Mouse (Mus musculus) lung, adult 2 months (tissue): ENCODE measurements around the gene Pja2. TPM values are rescaled to one million over a fixed set of nuclear protein-coding genes. Genes with fewer than 3 reads are reported as not detected.
"Not testable (repeated sequence)": the region's sequence is repeated elsewhere in the genome, so short reads cannot be mapped to it uniquely, and the experiment has no call there.

ENCODE experiments used
- DNase-seq: peaks from one replicate; pipeline ENCODE4 v3.0.0; 2022
- H3K4me1 ChIP-seq: fragments of 200-500 bp; 2 replicates; pipeline ENCODE4 v1.6.1; 2011; ENCODE audit warnings: low read length; ENCODE audit not compliant: control insufficient read depth, insufficient read depth
- H3K4me3 ChIP-seq: fragments of 200-500 bp; replicated peaks from 2 replicates; pipeline ENCODE3; 2011; ENCODE audit warnings: low read depth, mild to moderate bottlenecking, control low read depth, low read length; ENCODE audit errors: extremely low read depth
- CTCF ChIP-seq: fragments of 200-500 bp; IDR thresholded peaks from 2 replicates; pipeline ENCODE4 v1.5.1; 2011; ENCODE audit warnings: mild to moderate bottlenecking, low read length, control low read depth; ENCODE audit not compliant: insufficient read depth
- POLR2A ChIP-seq: fragments of 200-500 bp; IDR thresholded peaks from 2 replicates; pipeline ENCODE4 v1.6.1; 2011; ENCODE audit warnings: low read depth, mild to moderate bottlenecking, control low read depth, low read length, borderline replicate concordance; ENCODE audit errors: extremely low read depth
- WGBS: fragments of 180-500 bp; shearing (Covaris S2); methylation state at CpG from one replicate; pipeline ENCODE4 v1.1.7; 2018; 5-methylcytosine and 5-hydroxymethylcytosine counted together
- polyA plus RNA-seq: library from polyadenylated mRNA; depleted of rRNA; stranded (reverse); fragments of >200 nt; gene quantifications from 2 replicates; pipeline ENCODE4 v1.2.3, GENCODE M21; 2012

The Pja2 gene
- polyA plus RNA-seq, 1 experiment, result 24.0 TPM

DNA sequence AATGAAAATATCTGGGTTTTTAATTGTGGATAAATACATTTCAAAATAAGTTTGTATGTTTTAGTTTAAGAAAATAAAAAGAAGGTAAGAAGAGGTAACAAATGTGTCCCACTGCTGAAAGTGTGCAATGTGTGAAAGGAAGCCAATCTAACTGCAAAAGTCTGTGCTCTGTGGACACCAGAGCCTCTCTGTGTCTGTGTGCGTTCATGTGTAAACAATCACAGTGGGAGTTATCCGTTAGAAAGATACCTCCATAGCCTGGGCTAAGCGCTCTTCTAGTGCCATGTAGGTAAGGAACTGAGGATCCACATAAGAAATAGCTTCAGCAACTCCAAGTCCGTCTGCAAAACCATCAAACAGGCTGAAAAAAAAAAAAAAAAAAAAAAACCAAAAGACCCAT lies 42.0 kb downstream of the Pja2 start:
- no peak for DNase-seq
- no peak for TF ChIP-seq CTCF
- TF ChIP-seq POLR2A, result no peak
- Histone ChIP-seq H3K4me1 (no peaks in the 10 kb centered on the region), H3K4me3 (no peak overlapping the region)
- WGBS, result 93% methylated on average over 4 of the region's 4 CpGs

DNA sequence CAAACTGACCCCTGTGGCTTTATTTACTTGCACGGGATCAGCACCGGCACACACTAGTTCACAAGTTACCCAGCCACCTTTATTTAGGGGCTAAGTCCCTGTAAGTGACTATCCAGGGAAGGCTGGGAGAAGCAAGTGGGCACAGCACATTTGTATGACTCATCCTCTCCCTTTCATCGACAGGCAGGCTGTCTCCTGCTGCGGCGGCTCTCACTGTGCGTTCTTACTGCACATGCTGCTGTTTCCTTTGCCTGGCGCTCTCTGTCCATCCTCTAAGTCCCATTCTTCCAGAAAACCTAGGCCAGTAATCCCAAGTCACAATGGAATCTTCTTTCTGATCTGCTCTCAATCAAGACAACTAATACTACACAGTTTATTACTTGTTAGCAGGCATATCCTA lies 43.7 kb downstream of the Pja2 start:
- Histone ChIP-seq H3K4me1 (no peaks in the 10 kb centered on the region), H3K4me3 (no peak overlapping the region)
- WGBS, result 81% methylated on average over 7 of the region's 7 CpGs
- DNase-seq, result no peak
- TF ChIP-seq CTCF (no peak), POLR2A (no peak)

DNA sequence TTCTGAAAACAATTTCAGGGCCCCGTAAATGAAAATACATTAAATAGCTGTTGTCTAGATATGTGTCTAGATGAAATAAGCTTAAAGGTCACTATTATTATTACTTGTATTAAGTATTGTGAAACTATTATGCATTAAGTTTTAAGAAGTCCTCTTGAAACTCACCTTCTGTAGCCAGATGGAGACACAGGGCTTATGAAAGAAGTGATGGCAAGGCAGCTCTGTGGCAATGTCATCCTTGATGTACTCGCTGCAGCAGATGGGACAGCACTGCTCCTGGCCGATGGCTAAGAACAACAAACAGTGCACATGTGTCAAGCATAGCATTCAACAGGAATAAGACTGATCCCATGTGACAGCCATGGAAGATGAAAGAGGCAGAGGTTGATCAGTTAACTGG lies 44.9 kb downstream of the Pja2 start:
- no peaks in the 10 kb centered on the region for H3K4me1 ChIP-seq
- TF ChIP-seq CTCF, result no peak
- no peak for TF ChIP-seq POLR2A
- no peak overlapping the region for H3K4me3 ChIP-seq
- no peak for DNase-seq
- WGBS, result 74% methylated on average over 3 of the region's 3 CpGs

DNA sequence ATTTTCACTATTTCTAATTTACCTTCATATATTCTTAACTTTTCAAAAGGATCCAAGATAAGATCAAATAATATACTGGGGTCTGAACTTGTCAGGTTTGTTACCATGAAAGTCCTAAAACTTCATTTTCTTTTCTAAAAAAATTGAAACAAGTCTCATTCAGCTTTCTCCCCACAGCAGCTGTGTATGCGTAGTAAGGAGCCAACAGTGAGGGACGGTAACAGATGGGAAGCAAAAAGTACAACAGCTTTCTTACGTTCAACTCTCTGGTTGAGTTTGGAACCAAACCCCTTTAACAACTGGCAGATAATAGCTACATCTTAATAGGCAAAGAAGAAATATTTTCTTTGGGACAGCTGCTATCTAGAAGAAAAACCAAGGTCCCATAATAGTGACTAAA lies 50.3 kb downstream of the Pja2 start:
- DNase-seq, result not testable (repeated sequence)

DNA sequence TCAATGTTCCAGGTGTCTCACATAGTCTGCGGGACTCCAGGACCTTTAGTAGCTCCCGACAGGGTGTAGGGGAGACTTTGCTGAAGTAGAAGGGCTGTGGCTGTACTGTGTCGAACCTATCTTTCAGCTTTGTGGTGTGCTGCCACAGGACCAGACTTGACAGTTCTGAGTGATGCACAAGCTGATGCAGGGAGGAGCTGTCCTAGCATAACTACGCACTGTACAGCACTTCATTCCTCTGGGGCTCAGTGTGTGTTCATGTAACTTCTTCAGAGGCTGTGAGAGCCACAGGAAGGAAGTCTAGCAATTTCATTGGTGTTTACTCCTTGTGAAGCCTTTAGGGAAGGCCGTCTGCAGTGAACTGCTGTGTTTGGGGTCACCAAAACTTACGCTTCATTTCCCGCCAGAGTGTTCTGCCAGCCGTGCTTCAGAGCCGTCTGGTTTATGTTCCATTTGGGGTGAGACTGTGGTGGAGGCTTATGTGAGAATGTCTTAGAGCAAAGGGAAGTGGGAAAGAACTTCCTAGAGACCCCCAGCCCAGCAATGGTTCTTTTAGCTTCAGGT lies 54.0 kb downstream of the Pja2 start:
- no peak for DNase-seq
- TF ChIP-seq POLR2A, result no peak
- TF ChIP-seq CTCF, result no peak
- Histone ChIP-seq H3K4me1 (0 out of 2 replicates have a peak, but pooled peaks cover 3% of the 10 kb centered on the region), H3K4me3 (no peak overlapping the region)
- WGBS, result 63% methylated on average over 9 of the region's 9 CpGs

More for the DNA sequence above, 50.3 kb downstream of the Pja2 start:
- WGBS, result 77% methylated on average over 3 of the region's 3 CpGs
- H3K4me1 ChIP-seq, H3K4me3 ChIP-seq: not testable (repeated sequence)

DNA sequence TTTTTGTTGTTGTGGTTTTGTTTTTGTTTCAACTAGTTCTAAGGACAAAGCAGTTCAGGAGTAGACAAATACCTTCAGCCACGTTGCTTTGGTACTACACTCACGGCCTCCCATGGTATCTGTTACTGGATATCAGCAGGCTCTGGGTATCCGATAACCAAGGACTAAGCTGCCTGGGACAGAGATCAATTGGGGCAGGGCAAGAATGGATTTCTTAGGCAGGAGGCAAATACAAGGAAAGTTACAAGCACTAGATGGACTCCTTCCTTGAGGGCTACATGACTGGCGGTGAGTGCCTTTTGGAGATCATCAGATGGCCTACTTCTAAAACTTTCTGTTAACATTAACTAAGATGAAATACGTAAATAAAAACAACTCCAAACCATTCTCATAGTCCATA lies 55.0 kb downstream of the Pja2 start:
- WGBS, result 91% methylated on average over 5 of the region's 5 CpGs
- DNase-seq, result no peak
- TF ChIP-seq CTCF, result no peak
- no peak for TF ChIP-seq POLR2A
- H3K4me1 ChIP-seq, result 0 out of 2 replicates have a peak, but pooled peaks cover 3% of the 10 kb centered on the region
- no peak overlapping the region for H3K4me3 ChIP-seq

DNA sequence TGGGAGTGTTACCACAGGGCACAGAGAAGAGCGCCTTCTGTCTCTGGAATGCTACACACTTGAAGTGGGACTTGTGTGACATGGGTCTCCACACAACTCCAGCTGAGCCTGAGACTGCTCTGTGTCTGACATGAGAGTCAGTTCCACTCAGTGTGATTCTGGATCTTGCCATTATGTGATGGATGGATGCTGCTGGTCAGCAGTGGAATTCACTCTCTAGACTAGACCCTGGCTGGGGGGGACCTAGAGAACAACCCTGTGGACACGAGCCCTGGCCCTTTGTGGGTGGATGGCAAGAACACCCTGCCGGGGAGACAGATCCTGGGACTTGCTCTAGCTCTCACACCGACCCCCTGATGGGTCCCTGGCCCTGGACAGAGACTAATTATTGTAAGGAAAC lies 56.5 kb downstream of the Pja2 start:
- Histone ChIP-seq H3K4me1 (0 out of 2 replicates have a peak, but pooled peaks cover 3% of the 10 kb centered on the region), H3K4me3 (no peak overlapping the region)
- TF ChIP-seq POLR2A, result no peak
- no peak for TF ChIP-seq CTCF
- WGBS, result 83% methylated on average over 4 of the region's 4 CpGs
- DNase-seq, result no peak

DNA sequence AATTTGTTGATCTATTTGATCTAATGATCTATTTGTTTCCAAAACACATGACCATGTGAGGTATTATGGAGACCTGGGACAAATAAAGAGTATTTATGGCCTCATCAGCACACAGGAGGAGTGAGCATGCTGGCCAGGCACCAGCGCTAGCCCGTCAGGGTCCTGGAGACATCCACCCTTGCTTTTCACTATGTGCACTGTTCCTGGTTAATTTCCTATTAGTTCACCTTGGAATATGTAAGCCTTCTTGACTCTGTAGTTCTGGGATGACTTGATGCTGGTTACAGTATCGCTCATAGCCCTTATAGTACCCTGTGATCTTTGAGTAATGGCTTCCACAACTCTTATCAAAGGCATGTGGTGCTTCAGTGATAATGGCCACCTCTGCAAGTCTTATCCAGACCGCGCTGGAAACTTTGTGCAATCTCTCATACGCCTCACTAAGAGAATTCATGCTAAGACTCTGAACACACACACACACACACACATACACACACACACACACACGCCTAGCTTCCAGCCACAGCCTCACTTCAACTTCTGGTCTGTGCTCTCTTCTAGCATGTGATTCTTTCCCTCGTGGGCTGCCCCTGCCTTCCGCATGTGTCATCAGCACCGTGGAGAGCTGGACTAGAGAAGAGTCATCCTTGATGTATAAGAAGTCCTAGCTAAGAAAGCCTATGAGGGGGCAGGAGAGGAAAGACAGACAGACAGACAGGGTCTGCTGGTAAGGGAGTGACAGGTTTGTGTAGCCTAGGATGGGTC lies 57.2 kb downstream of the Pja2 start:
- TF ChIP-seq CTCF (no peak), POLR2A (no peak)
- no peak for DNase-seq
- H3K4me3 ChIP-seq, result no peak overlapping the region
- H3K4me1 ChIP-seq, result no peaks in the 10 kb centered on the region
- 86% methylated on average over 10 of the region's 10 CpGs for WGBS

DNA sequence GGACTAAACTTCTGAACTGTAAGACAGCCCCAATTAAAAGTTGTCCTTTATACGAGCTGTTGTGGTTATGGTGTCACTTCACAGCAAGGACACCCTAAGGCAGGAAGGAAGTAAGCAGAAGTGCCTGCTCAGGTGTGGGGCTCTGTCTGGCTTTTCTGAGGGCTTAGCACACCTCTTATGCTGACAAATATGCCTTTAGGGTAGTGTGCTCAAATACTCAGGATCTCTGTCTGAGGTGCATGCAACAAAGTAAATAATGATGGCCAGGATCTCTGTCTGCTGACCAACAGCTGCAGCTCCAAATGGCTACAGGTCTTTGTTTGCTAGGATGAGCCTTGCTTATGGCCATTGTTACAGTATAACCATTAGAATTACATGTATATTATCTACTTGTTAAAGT lies 71.1 kb downstream of the Pja2 start:
- no peak for TF ChIP-seq POLR2A
- TF ChIP-seq CTCF, result no peak
- no peaks in the 10 kb centered on the region for H3K4me1 ChIP-seq
- no peak for DNase-seq
- 66% methylated on average over 1 of the region's 1 CpGs for WGBS
- no peak overlapping the region for H3K4me3 ChIP-seq

DNA sequence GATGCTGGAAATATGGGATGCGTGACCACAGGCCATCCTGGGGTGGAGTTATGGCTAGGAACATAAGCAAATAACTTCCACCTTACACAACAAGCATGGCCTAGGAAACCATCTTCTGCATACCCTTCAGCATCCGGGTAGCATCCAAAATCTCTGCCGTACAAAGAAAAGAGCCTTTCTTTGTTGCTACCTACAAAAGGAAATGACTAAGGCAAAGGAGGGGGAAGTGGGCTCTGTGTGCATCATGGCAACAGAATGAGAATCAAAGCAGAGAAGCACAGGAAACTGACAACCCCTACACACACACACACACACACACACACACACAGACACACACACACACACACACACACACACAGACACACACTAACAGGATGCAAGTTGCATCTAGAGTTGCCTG lies 83.5 kb downstream of the Pja2 start:
- WGBS, result 55% methylated on average over 3 of the region's 3 CpGs
- TF ChIP-seq CTCF, result no peak
- TF ChIP-seq POLR2A, result no peak
- Histone ChIP-seq H3K4me3 (no peak overlapping the region), H3K4me1 (no peaks in the 10 kb centered on the region)
- no peak for DNase-seq

DNA sequence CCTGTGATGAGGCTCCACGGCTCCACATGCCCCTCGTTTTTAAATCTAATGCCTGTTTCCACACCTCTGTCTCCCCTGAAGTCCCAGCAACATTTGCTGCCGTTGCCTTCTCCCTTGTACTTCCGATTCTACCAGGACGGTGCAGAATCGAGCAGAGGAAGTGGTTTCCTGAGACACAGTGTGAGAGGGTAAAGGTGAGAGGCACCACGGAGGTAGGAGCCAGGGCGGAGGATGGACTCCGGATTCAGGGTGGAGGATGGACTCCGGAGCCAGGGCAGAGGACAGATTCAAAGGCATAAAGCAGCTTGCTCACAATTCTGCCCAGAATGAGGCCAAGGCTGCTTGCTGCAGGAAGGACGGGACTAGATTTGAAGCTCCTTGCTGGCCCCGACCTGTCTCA lies 88.8 kb downstream of the Pja2 start:
- TF ChIP-seq CTCF, result no peak
- no peak for TF ChIP-seq POLR2A
- no peak overlapping the region for H3K4me3 ChIP-seq
- no peak for DNase-seq

More for the DNA sequence above, 88.8 kb downstream of the Pja2 start:
- no peaks in the 10 kb centered on the region for H3K4me1 ChIP-seq
- WGBS, result 45% methylated on average over 12 of the region's 12 CpGs
